20 mouse cellular contexts compared by ENCODE assay signal in genomic region chr1:166837299-166837698, GRCm38 (mm10).
DNase-seq lines count a peak whose midpoint lies in the region; ATAC-seq lines count a peak whose summit lies in the region.
"Had no signal": no experiment of that assay in that cellular context is flagged by ENCODE, and none has a peak within 500 bp of the region (broad histone marks: within the 10 kb centered on the region; RNA-seq: fewer than 3 reads in every experiment).

No protein-coding gene starts in this region.

- no peak overlapping the region for H3K9ac ChIP-seq in liver, embryonic 11.5 days (ENCODE audit: low read depth, low read length)
- H3K9ac ChIP-seq: embryonic facial prominence, embryonic 12.5 days; forebrain, embryonic 13.5 days had no signal

- no peak for DNase-seq in gastrocnemius, postnatal 25 days
- DNase-seq in liver, embryonic 11.5 days (ENCODE audit: low spot score), result no peak
- DNase-seq: adrenal gland, adult 8-10 months; adrenal gland, postnatal 14 days; adrenal gland, postnatal 36 days; cerebellum, adult 11 months; cerebellum, adult 18-20 months; cerebellum, adult 8-10 months; cerebellum, adult 9-11 months; cerebellum, postnatal 14 days; cerebellum, postnatal 36 days had no signal

- ATAC-seq in common myeloid progenitor, adult 5-6 weeks (replicated peaks; ENCODE audit: low read depth, poor library complexity, severe bottlenecking), result peak; percentile 59
- ATAC-seq in megakaryocyte, adult 5-6 weeks (ENCODE audit: poor library complexity, severe bottlenecking), result peak; percentile 33; the same call in 1 of the 2 replicates
- ATAC-seq in liver, embryonic 11.5 days (replicated peaks; ENCODE audit: low FRiP score), result no peak
- no peak for ATAC-seq in cerebellum, adult (ENCODE audit: insufficient number of reproducible peaks, low FRiP score, low TSS enrichment)
- ATAC-seq: activated CD4-positive, CD25-positive, alpha-beta regulatory T cell, adult 4 months; forebrain, embryonic 13.5 days; forebrain, embryonic 16.5 days; Patski had no signal

- H3K4me2 ChIP-seq in liver, embryonic 11.5 days, result no peak overlapping the region
- H3K4me2 ChIP-seq: embryonic facial prominence, embryonic 12.5 days; forebrain, embryonic 13.5 days had no signal

- H3K4me3 ChIP-seq in liver, embryonic 11.5 days (ENCODE audit: low read depth, low read length), result no peak overlapping the region
- H3K4me3 ChIP-seq: embryonic facial prominence, embryonic 10.5 days; embryonic facial prominence, embryonic 12.5 days; forebrain, embryonic 13.5 days had no signal

- H3K27ac ChIP-seq in liver, embryonic 11.5 days (ENCODE audit: low read depth, low read length), result no peak overlapping the region
- H3K27ac ChIP-seq: embryonic facial prominence, embryonic 10.5 days; embryonic facial prominence, embryonic 12.5 days; forebrain, embryonic 13.5 days had no signal

- no peaks in the 10 kb centered on the region for H3K36me3 ChIP-seq in liver, embryonic 11.5 days (ENCODE audit: control insufficient read depth, insufficient read depth, low read length)
- H3K36me3 ChIP-seq: embryonic facial prominence, embryonic 10.5 days; embryonic facial prominence, embryonic 12.5 days had no signal

- WGBS in liver, embryonic 11.5 days, result 50% methylated on average over 1 of the region's 1 CpGs

- no peaks in the 10 kb centered on the region for H3K4me1 ChIP-seq in liver, embryonic 11.5 days (replicated peaks; ENCODE audit: control insufficient read depth, insufficient read depth, low read length)
- H3K4me1 ChIP-seq: embryonic facial prominence, embryonic 12.5 days had no signal

- H3K27me3 ChIP-seq in liver, embryonic 11.5 days (replicated peaks; ENCODE audit: control insufficient read depth, insufficient read depth, low read length), result no peaks in the 10 kb centered on the region
- H3K27me3 ChIP-seq: embryonic facial prominence, embryonic 12.5 days; forebrain, embryonic 13.5 days; Patski had no signal

- H3K9me3 ChIP-seq in liver, embryonic 11.5 days (ENCODE audit: control insufficient read depth, low read length), result no peaks in the 10 kb centered on the region
- H3K9me3 ChIP-seq: embryonic facial prominence, embryonic 10.5 days; embryonic facial prominence, embryonic 12.5 days; forebrain, embryonic 13.5 days had no signal

Comparison
In these comparisons a context has a peak if more than half of its experiments do, and no peak if none do; other contexts are left out.
1. ATAC-seq: peak in common myeloid progenitor, adult 5-6 weeks (single experiment) and megakaryocyte, adult 5-6 weeks (single experiment); none in liver, embryonic 11.5 days (single experiment) and cerebellum, adult (single experiment).